Mouse (Mus musculus) hindbrain, embryonic 16.5 days (tissue): ENCODE measurements around the gene Ets2. TPM values are rescaled to one million over a fixed set of nuclear protein-coding genes. Genes with fewer than 3 reads are reported as not detected.

ENCODE experiments used
- ATAC-seq: fragments of 200-750 bp; cut with Nextera tagmentation; 2 replicates; pipeline ENCODE4 v1.8.0; 2017; ENCODE audit warnings: moderate TSS enrichment, moderate library complexity
- H3K27ac ChIP-seq: fragments of 300-500 bp; sonication (generic); 2 replicates; pipeline ENCODE4 v1.5.1; 2014; ENCODE audit warnings: low read depth, mild to moderate bottlenecking, control low read depth, low read length, moderate library complexity
- H3K27me3 ChIP-seq: fragments of 300-500 bp; sonication (generic); replicated peaks from 2 replicates; pipeline ENCODE4 v1.6.1; 2014; ENCODE audit warnings: low read length; ENCODE audit not compliant: control insufficient read depth, insufficient read depth
- H3K36me3 ChIP-seq: fragments of 300-500 bp; sonication (generic); 2 replicates; pipeline ENCODE4 v1.6.1; 2014; ENCODE audit warnings: mild to moderate bottlenecking, low read length, moderate library complexity, mixed read lengths; ENCODE audit not compliant: control insufficient read depth, insufficient read depth
- H3K4me1 ChIP-seq: fragments of 300-500 bp; sonication (generic); 2 replicates; pipeline ENCODE4 v1.6.1; 2014; ENCODE audit warnings: low read depth, low read length; ENCODE audit not compliant: control insufficient read depth, insufficient read depth
- H3K4me2 ChIP-seq: fragments of 300-500 bp; sonication (generic); 2 replicates; pipeline ENCODE4 v1.6.1; 2014; ENCODE audit warnings: mild to moderate bottlenecking, low read length, control low read depth, moderate library complexity
- H3K4me3 ChIP-seq: fragments of 300-500 bp; sonication (generic); 2 replicates; pipeline ENCODE4 v1.5.1; 2014; ENCODE audit warnings: mild to moderate bottlenecking, low read length, control low read depth, moderate library complexity
- H3K9ac ChIP-seq: fragments of 300-500 bp; sonication (generic); 2 replicates; pipeline ENCODE4 v1.6.1; 2014; ENCODE audit warnings: low read depth, mild to moderate bottlenecking, control low read depth, low read length, moderate library complexity
- H3K9me3 ChIP-seq: fragments of 300-500 bp; sonication (generic); 2 replicates; pipeline ENCODE4 v1.6.1; 2014; ENCODE audit warnings: mild to moderate bottlenecking, low read length, moderate library complexity; ENCODE audit not compliant: control insufficient read depth
- WGBS: fragments of 180-500 bp; shearing (Covaris S2); extraction: QIAGEN DNeasy Blood & Tissue Kit; methylation state at CpG from one replicate; pipeline ENCODE4 v1.1.7; 2014; 5-methylcytosine and 5-hydroxymethylcytosine counted together
- polyA plus RNA-seq: library from polyadenylated mRNA; unstranded; fragments of >200 nt; fragmentation: Nextera tagmentation; extraction: Ambion mirVana; gene quantifications from 2 replicates; pipeline ENCODE4 v1.2.1, GENCODE M21; 2015

The Ets2 gene
- polyA plus RNA-seq, 1 experiment from 2014 or later = 23.1 TPM

DNA sequence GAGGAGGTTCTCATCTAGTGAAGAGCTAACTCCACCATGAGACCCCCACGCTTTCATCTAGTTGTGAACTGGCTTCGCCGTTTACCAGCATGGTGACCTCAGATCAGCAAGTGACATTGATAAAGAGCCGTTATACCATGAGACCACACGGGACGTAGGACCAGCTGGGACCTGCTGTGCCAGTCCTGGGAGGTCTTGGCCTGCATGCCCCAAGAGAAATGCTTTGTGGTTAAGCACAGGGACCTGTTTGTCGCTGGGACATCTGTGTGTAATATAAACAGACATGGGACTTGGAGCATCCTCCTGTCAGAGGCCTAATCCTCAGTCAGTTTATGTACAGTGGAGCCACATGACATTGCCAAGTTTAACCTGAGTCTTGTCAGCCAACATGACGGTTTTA, 18.7 kb downstream of the Ets2 start:
- peaks cover 56% of the 10 kb centered on the region for H3K36me3 ChIP-seq
- ATAC-seq = no peak

DNA sequence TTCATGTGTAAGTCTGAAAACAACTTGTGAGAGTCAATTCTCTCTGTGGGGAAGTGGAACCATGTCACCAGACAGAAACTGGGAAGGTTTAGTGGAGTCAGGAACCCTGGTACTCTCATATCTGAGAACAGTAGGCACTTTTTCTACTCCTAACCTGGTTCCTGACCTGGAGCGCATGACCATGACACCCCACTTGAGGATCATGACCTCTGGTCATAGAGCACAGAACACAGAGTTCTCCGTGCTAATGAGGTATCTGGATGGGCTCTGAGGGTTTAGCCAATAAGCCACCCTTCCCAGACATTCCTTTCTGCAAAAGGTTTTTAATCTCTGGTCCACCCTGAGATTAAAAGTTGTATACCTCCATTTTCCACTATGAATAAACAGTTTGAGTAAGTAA, 22.4 kb downstream of the Ets2 start:
- 89% methylated on average over 2 of the region's 2 CpGs for WGBS

More for the DNA sequence above, 18.7 kb downstream of the Ets2 start:
- Histone ChIP-seq H3K4me1 (no peaks in the 10 kb centered on the region), H3K27me3 (no peaks in the 10 kb centered on the region), H3K9ac (no peak overlapping the region), H3K4me2 (no peak overlapping the region), H3K27ac (no peak overlapping the region), H3K9me3 (no peaks in the 10 kb centered on the region), H3K4me3 (no peak overlapping the region)
- WGBS = 96% methylated on average over 8 of the region's 8 CpGs

DNA sequence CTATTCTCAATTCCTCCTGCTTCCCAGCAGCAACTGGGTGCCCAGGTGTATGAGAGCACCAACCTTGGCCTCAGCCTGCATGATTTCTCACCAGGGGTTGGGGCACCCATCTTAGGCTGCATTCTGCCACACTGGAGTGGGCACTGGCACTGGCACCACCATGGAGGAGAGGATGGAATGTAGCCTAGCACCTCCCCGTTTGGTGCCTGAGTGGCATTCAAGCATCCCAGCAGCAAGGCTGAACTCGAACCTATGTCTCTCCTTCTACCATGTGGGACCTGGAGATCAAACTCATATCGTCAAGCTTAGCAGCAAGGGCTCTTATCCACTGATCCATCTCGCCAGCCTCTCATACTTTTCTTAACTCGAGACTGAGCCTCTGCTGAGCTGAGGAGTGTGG, 22.9 kb downstream of the Ets2 start:
- Histone ChIP-seq H3K9me3 (no peaks in the 10 kb centered on the region), H3K36me3 (peaks cover 18% of the 10 kb centered on the region), H3K27ac (no peak overlapping the region), H3K9ac (no peak overlapping the region), H3K4me3 (no peak overlapping the region), H3K4me1 (no peaks in the 10 kb centered on the region), H3K27me3 (no peaks in the 10 kb centered on the region), H3K4me2 (no peak overlapping the region)
- 87% methylated on average over 5 of the region's 5 CpGs for WGBS
- ATAC-seq = no peak

More for the DNA sequence above, 22.4 kb downstream of the Ets2 start:
- H3K27ac ChIP-seq = no peak overlapping the region
- no peak for ATAC-seq
- no peaks in the 10 kb centered on the region for H3K9me3 ChIP-seq
- H3K27me3 ChIP-seq = no peaks in the 10 kb centered on the region
- H3K36me3 ChIP-seq = peaks cover 21% of the 10 kb centered on the region
- no peak overlapping the region for H3K4me2 ChIP-seq
- H3K4me3 ChIP-seq = no peak overlapping the region
- no peak overlapping the region for H3K9ac ChIP-seq
- H3K4me1 ChIP-seq = no peaks in the 10 kb centered on the region

DNA sequence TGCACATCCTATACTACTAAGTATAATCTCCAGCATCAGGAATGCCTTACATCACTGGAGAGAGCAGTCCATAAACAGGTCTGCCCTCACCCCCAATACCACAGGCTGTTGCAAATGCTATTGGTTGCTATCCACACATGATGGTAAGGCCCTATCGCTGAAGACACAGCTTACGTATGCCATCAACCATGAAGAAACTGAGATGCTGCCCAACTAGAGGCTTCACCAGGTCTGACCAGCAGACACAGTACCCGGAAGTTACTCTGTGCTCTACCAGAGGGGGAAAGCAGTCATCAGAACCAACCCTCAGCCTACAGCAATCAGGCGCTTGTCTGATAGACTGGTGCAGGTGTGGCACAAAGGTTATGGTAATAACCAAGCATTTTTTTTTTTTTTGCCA, 24.9 kb downstream of the Ets2 start:
- Histone ChIP-seq H3K9ac (no peak overlapping the region), H3K4me2 (no peak overlapping the region), H3K9me3 (no peaks in the 10 kb centered on the region), H3K27me3 (no peaks in the 10 kb centered on the region), H3K4me1 (no peaks in the 10 kb centered on the region), H3K36me3 (no peaks in the 10 kb centered on the region), H3K27ac (no peak overlapping the region), H3K4me3 (no peak overlapping the region)
- WGBS = 90% methylated on average over 4 of the region's 4 CpGs
- ATAC-seq = no peak

DNA sequence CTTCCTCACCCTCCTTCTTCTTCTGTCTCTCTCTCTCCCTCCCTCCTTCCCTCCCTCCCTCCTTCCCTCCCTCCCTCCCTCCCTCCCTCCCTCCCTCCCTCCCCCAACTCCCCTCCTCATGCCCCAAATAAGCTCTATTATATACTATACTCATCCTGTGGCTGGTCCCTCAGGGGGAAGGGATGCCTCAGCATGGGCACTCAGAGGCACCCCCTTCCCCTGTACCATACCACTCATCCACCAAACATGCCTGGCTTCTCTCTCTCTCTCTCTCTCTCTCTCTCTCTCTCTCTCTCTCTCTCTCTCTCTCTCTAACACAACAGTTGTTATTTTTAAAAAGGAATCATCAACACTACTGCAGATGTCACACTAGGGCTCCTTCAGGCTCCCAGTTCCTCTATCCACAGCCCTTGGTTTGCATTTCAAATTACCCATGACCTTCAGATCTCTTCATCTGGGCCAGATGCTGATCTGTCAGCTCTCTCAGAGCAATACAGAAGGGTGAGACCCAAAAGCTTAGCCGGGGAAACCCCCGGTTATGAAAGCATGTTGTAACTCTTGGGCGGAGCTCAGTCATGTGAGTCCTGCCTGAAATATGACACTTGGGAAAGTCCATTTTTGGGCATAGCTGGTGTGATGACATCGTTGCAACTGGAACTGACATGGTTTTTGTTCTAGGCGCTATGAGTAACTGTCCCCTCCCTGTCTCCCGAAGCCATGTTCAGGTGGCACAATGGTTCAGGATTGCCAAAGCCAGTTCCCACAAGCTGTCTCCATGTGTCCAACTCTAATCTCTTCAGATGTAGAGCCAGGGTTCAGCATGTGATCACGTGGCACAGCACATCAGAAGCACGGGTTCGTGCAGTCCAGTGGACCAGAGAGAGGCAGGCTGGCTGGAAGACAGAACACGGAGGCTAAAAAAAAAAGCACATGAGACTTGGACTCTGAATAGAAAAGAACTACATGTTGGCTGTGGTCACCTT, 26.9 kb downstream of the Ets2 start:
- Histone ChIP-seq H3K4me1 (no peaks in the 10 kb centered on the region), H3K36me3 (no peaks in the 10 kb centered on the region), H3K9ac (no peak overlapping the region), H3K9me3 (no peaks in the 10 kb centered on the region), H3K27ac (no peak overlapping the region), H3K4me3 (no peak overlapping the region), H3K4me2 (no peak overlapping the region), H3K27me3 (no peaks in the 10 kb centered on the region)
- ATAC-seq = no peak
- 75% methylated on average over 10 of the region's 10 CpGs for WGBS

DNA sequence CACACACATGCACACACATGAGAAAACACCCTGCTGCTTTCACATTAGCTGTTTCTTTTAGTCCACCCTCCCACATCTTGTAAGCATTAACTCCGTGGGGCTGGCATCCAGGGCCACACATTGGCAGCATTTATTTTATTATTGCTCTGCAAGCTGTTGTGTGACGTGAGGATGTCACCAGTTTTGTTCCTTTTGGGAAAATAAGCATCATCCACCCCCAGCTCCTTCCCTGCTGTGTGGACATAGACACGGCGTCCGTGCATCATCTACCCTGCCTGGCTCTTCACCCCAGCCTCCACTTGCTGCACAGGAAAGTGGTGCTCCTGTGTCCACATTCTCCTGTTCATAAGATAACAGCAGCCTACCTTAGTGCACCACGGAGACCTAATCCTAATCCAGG, 27.9 kb downstream of the Ets2 start:
- no peak for ATAC-seq
- WGBS = 74% methylated on average over 6 of the region's 6 CpGs

DNA sequence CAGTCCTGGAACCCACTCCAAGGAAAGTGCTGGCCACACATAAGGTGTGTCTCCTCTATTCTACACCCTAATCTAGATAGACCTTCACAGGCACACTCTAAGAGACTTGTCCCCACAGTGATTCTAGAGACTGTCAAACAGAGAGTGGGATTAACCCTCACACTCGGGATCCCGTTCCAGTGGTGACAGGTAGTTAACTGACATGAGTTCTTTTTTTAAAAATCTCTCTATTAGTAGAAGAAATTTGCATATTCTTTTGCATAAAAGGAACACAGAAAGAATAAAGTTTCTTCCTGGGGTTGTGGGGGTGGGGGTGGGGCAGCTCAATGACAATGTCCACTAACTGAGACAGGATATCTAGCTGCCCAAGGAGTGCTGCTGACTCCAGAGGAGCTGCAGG, 32.9 kb downstream of the Ets2 start:
- ATAC-seq = no peak

More for the DNA sequence above, 27.9 kb downstream of the Ets2 start:
- H3K36me3 ChIP-seq = no peaks in the 10 kb centered on the region
- no peaks in the 10 kb centered on the region for H3K4me1 ChIP-seq
- no peaks in the 10 kb centered on the region for H3K9me3 ChIP-seq
- no peak overlapping the region for H3K27ac ChIP-seq
- H3K4me2 ChIP-seq = no peak overlapping the region
- H3K27me3 ChIP-seq = no peaks in the 10 kb centered on the region
- no peak overlapping the region for H3K9ac ChIP-seq
- no peak overlapping the region for H3K4me3 ChIP-seq

DNA sequence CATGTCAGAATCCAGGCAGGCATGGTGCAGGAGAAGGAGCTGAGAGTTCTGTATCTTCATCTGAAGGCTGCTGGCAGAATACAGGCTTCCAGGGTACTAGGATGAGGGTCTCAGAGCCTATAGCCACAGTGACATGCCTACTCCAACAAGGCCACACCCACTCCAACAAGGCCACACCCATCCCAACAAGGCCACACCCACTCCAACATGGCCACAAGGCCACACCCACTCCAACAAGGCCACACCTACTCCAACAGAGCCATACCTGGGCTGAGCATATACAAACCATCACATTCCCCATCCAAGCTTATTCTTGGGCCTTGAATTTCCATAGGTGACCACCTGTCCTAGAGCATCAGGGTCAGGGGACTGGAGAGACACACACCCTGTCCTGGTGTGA, 34.2 kb downstream of the Ets2 start:
- H3K4me2 ChIP-seq = no peak overlapping the region
- no peaks in the 10 kb centered on the region for H3K9me3 ChIP-seq
- no peak overlapping the region for H3K9ac ChIP-seq
- H3K4me3 ChIP-seq = no peak overlapping the region
- H3K4me1 ChIP-seq = no peaks in the 10 kb centered on the region; the same call in 1 of the 2 replicates
- H3K27me3 ChIP-seq = no peaks in the 10 kb centered on the region
- ATAC-seq = no peak
- no peaks in the 10 kb centered on the region for H3K36me3 ChIP-seq
- H3K27ac ChIP-seq = no peak overlapping the region

More for the DNA sequence above, 32.9 kb downstream of the Ets2 start:
- Histone ChIP-seq H3K4me1 (no peaks in the 10 kb centered on the region; the same call in 1 of the 2 replicates), H3K27ac (no peak overlapping the region), H3K4me3 (no peak overlapping the region), H3K4me2 (no peak overlapping the region), H3K27me3 (no peaks in the 10 kb centered on the region), H3K9ac (no peak overlapping the region), H3K36me3 (no peaks in the 10 kb centered on the region), H3K9me3 (no peaks in the 10 kb centered on the region)
- WGBS = 64% methylated on average over 2 of the region's 2 CpGs

DNA sequence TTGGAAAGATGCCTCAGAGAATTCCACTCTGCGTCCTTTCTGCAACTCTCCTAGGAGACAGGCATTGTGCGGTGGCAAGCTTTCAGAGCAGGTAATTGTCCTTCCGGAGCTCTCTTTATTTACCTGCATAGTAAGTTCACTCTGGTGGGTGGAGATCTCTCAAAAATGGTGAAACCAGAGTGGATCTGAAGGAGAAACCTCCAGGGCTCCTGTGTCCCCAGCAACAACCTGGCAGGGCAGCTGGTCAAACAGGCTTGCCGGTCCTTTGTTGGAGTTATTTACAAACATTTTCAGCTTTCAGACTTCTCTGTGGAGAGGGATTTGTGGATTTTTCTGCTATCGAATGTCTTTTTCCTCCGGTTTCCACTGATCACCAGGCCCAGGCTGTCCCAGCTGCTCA, 34.6 kb downstream of the Ets2 start:
- no peaks in the 10 kb centered on the region; the same call in 1 of the 2 replicates for H3K4me1 ChIP-seq
- no peak for ATAC-seq
- no peaks in the 10 kb centered on the region for H3K36me3 ChIP-seq
- H3K4me2 ChIP-seq = no peak overlapping the region
- H3K9ac ChIP-seq = no peak overlapping the region
- no peaks in the 10 kb centered on the region for H3K9me3 ChIP-seq
- H3K27me3 ChIP-seq = no peaks in the 10 kb centered on the region
- no peak overlapping the region for H3K4me3 ChIP-seq
- no peak overlapping the region for H3K27ac ChIP-seq
- WGBS = 84% methylated on average over 6 of the region's 6 CpGs
